Mouse (Mus musculus) ZHBTc4 (cell line): ENCODE measurements around the gene Psip1.
"Not testable (repeated sequence)": the region's sequence is repeated elsewhere in the genome, so short reads cannot be mapped to it uniquely, and the experiment has no call there.

Source experiments
- DNase-seq: peaks from one replicate; pipeline ENCODE4 v3.0.0-alpha.2; 2011; ENCODE audit warnings: low read depth, low spot score

Gene Psip1

GRCm38 (mm10) chr4:83486117-83486901 lies at the start of gene Psip1:
Gene Psip1 (minus strand): TSS chr4:83486459.
- peak; percentile 95 for DNase-seq

DNA sequence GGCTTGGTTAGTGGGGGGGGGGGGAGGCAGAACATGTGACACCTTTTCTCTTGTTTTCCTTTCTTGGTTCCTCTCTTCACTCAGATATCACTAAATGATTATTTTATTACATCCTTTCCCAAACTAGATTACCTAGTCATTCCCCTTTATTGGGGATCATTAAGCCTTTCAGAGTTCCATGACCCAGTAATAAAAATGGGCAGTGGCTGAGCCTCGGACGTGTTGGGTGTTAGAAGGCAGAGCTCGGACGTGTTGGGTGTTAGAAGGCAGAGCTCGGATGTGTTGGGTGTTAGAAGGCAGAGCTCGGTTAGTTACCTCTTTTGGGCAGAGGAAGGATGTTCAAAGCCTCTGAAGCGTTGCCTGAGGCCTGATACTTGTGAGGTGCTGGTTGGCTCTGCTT lies 47.8 kb upstream of the Psip1 start:
- no peak for DNase-seq

GRCm38 (mm10) chr4:83533168-83533911 lies 47.1 kb upstream of the Psip1 start:
- DNase-seq, result peak; percentile 44

DNA sequence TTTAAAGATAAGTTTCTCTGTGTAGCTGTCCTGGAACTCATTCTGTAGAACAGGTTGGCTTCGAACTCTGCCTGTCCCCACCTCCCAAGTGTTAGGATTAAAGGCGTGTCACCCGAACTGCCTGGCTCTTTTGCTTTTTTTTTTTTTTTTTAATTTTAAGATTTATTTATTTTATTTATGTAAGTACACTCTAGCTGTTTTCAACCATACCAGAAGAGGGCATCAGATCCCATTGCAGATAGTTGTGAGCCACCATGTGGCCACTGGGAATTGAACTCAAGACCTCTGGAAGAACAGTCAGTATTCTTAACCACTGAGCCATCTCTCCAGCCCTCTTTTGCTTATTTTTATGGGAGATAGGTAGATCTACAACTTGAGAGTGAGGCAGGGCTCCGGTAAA lies 43.8 kb upstream of the Psip1 start:
- peak; percentile 30 for DNase-seq

- DNase-seq, result peak; percentile 89
Measured at GRCm38 (mm10) chr4:83527921-83528320, 41.7 kb upstream of the Psip1 start.

DNA sequence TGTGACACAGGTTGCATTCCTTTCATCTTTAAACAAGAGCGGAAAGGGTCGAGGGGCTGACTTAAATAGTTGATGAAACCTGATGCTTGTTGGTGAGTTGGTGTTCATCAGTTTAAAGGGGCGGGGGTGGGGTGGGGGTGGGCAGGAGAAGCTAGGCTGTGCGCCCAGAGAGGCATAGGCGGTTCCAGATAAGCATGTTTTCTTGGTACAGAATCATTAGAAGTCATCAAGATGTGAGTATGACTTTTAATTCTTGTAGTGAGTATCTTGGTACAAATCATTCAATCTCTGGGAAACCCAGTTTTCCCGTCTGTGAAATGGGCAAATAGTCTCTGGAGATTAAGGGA lies 40.7 kb upstream of the Psip1 start:
- no peak for DNase-seq

- DNase-seq, result peak; percentile 32
Measured at GRCm38 (mm10) chr4:83526270-83526987, 40.2 kb upstream of the Psip1 start.

DNA sequence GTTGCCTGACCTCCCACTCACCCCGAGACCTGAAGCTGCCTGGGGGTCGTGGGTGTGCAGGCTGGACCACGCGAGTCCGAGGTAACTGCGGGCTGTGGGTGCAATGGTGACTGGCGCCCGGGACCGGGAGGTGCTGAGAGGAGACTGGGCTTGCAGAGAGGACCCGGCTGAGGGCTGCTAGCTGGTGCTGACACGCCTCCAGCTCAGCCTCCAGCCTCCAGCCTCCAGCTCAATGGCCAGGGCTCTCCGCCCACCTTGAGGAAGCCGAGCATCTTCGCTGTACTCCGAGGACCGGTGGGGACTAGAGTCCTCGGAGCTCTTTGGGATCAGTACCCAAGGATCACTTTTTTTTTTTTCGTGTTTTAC lies 39.4 kb upstream of the Psip1 start:
- DNase-seq, result peak; percentile 70

DNA sequence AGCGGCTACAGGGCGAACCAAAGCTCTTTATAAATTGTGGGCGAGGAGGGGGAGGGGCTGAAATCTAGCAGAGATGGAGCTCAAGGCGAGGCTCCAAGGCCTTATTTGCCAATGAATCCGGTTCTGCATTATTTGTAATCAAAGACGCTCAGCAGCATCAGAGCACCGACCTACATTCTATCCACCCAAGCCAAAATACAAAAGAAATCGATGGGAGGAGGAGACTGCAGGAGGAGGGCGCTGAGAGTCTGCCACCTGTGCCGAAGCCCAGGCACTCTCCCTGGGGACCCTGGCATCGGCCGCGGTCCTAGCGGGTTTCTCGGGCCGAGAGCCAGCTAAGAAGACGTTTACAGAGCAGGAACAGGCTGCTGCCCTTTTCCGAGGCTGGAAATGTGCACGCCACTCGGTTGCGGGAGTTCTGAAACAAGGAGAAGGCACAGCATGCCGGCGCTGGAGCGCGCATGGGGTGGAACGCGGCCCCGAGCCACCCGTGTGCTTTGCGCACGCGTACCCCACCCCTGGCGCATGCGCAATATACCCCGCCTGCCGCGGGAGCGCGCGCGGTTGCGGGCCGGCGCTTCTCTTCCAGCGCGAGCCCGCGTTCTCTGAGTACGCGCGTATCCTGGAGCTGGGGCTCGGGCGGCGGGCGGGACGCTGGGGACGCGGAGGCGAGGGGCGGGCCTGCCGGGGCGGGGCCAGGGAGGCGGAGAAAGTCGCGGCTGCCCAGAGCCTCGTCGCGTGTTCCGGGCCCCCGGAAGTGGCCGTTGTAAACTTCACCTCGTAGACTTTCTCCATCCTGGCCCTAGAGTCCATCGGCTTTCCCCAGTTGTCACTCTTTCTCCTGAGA lies 38.8 kb upstream of the Psip1 start, which contains the start of gene Ccdc171:
Gene Ccdc171, plus strand, starts transcription at position 703 of the 847 bp plus-strand sequence.
- peak; percentile 99 for DNase-seq

GRCm38 (mm10) chr4:83524456-83524842 lies 38.2 kb upstream of the Psip1 start:
- no peak for DNase-seq

DNA sequence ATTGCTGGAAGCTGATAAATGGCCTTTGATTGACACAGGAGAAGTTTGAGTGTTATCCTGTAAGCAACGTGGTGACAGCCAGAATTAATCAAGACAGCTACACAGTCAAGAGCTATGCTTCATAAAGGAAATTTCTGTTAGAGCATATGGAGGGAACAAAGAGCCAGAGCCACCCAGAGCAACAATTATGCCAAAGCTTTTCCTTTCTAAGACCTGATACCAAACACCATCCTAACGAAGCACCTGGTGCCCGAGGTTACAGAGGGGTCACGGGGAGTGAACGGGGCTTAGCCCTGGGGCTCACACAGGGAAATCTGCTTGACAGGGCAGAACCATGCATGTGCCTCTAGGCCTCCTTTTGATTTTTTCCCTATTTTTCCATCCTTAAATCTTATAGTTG lies 35.8 kb upstream of the Psip1 start:
- DNase-seq, result no peak

DNA sequence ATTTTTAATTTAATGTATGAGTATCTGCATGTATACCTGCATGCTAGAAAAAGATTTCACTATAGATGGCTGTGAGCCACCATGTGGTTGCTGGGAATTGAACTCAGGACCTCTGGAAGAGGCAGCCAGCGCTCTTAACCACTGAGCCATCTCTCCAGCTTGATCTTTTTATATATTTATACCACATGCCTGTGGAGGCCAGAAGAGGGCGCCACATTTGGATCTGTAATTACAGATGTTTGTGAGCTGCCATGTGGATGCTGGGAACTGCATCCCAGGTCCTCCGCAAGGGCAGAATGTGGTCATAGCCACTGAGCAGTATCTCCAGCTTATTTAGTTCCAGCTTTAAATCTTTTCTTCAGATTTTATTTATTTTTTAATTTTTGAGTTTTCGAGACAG lies 34.0 kb upstream of the Psip1 start:
- DNase-seq, result peak; percentile 89

DNA sequence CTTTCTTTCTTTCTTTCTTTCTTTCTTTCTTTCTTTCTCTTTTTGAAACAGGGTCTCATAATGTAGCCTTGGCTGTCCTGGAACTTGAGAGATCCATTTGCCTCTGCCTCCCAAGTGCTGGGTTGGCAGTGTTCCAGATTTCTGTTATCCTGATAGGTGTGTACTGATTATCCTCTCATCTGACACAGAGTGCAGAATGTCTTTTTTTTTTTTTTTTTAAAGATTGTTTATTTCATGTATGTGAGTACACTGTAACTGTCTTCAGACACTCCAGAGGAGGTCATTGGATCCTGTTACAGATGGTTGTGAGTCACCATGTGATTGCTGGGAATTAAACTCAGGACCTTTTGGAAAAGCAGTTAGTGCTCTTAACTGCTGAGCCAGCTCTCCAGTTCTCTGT lies 33.5 kb upstream of the Psip1 start:
- DNase-seq, result no peak

GRCm38 (mm10) chr4:83519148-83519547 lies 32.9 kb upstream of the Psip1 start:
- DNase-seq, result peak; percentile 39

DNA sequence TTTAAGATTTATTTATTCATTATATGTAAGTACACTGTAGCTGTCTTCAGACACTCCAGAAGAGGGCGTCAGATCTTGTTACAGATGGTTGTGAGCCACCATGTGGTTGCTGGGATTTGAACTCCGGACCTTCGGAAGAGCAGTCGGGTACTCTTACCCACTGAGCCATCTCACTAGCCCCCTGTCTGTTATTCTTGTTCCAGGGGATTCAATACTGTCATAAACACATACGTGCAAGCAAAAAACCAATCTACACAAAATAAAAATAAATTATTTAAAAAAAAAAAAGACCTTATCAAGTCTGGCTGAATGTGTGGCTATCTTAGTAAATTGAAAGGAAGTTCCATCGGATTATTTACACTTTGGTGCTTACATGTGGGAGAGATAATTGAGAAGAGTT lies 29.9 kb upstream of the Psip1 start:
- not testable (repeated sequence) for DNase-seq

GRCm38 (mm10) chr4:83514976-83515669 lies 28.9 kb upstream of the Psip1 start:
- peak; percentile 40 for DNase-seq

DNA sequence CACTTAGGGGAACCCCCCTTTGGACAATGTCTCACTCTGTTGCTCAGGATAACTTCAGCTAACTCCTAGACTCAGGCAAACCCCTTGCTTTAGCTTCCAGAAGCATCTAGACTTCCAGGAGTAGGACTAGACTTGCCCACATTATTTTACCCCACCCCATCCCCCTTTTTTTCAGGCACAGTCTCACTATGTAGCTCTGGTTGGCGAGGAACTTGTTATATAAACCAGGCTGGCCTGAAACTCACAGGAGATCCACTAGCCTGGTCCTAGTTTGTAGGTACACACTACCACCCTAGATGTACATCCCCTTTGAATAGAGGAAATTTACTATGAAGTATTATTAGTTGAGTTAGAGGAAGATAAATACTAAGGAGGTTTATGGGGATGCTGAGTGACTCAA lies 27.9 kb upstream of the Psip1 start:
- no peak for DNase-seq

- no peak for DNase-seq
Measured at GRCm38 (mm10) chr4:83512644-83513043, 26.4 kb upstream of the Psip1 start.

- no peak for DNase-seq
Measured at GRCm38 (mm10) chr4:83512217-83512616, 26.0 kb upstream of the Psip1 start.

GRCm38 (mm10) chr4:83511083-83511482 lies 24.8 kb upstream of the Psip1 start:
- peak; percentile 88 for DNase-seq

DNA sequence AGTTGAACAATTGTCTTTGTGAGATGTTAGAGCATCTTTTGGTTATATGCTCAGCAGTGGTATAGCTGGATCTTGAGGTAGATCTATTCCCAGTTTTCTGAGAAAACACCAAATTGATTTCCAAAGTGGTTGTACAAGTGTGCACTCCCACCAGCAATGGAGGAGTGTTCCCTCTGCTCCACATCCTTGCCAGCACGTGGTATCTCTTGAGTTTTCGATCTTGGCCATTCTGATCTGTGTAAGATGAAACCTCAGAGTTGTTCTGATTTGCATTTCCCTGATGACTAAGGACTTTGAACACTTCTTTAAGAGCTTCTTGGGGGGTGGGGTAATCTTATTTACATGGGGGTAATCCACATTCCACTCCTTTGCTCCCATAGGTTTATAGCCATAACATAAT lies 23.3 kb upstream of the Psip1 start:
- no peak for DNase-seq
